Mouse (Mus musculus) hindbrain, embryonic 11.5 days (tissue): ENCODE measurements around the gene Fam184b. TPM values are rescaled to one million over a fixed set of nuclear protein-coding genes. Genes with fewer than 3 reads are reported as not detected.
A peak's percentile ranks its signal among the peaks of the same experiment; 100 is the strongest.

Experiments used
- ATAC-seq: fragments of 200-750 bp; cut with Nextera tagmentation; 2 replicates; pipeline ENCODE4 v1.8.0; 2017; ENCODE audit warnings: mild to moderate bottlenecking, moderate TSS enrichment, moderate library complexity; ENCODE audit not compliant: low FRiP score
- DNase-seq: peaks from one replicate; pipeline ENCODE4 v3.0.0-alpha.2; 2015; ENCODE audit warnings: low spot score
- H3K27ac ChIP-seq: fragments of 300-500 bp; sonication (generic); 2 replicates; pipeline ENCODE4 v1.5.1; 2014; ENCODE audit warnings: mild to moderate bottlenecking, low read depth, low read length
- H3K27me3 ChIP-seq: fragments of 300-500 bp; sonication (generic); 2 replicates; pipeline ENCODE4 v1.6.1; 2014; ENCODE audit warnings: mild to moderate bottlenecking, low read length, moderate library complexity, mixed read lengths; ENCODE audit not compliant: control insufficient read depth, insufficient read depth
- H3K36me3 ChIP-seq: fragments of 300-500 bp; sonication (generic); 2 replicates; pipeline ENCODE4 v1.6.1; 2014; ENCODE audit warnings: mild to moderate bottlenecking, low read length, moderate library complexity, mixed read lengths; ENCODE audit not compliant: control insufficient read depth, insufficient read depth
- H3K4me1 ChIP-seq: fragments of 300-500 bp; sonication (generic); replicated peaks from 2 replicates; pipeline ENCODE4 v1.6.1; 2014; ENCODE audit warnings: low read length, mixed read lengths; ENCODE audit not compliant: control insufficient read depth, insufficient read depth
- H3K4me2 ChIP-seq: fragments of 300-500 bp; sonication (generic); replicated peaks from 2 replicates; pipeline ENCODE4 v1.6.1; 2014; ENCODE audit warnings: mild to moderate bottlenecking, low read depth, low read length
- H3K4me3 ChIP-seq: fragments of 300-500 bp; sonication (generic); 2 replicates; pipeline ENCODE4 v1.5.1; 2014; ENCODE audit warnings: low read depth, low read length
- H3K9ac ChIP-seq: fragments of 300-500 bp; sonication (generic); 2 replicates; pipeline ENCODE4 v1.6.1; 2014; ENCODE audit warnings: low read depth, low read length
- H3K9me3 ChIP-seq: fragments of 300-500 bp; sonication (generic); 2 replicates; pipeline ENCODE4 v1.6.1; 2016; ENCODE audit warnings: low read length; ENCODE audit not compliant: control insufficient read depth
- WGBS: fragments of 180-500 bp; shearing (Covaris S2); extraction: QIAGEN DNeasy Blood & Tissue Kit; methylation state at CpG from one replicate; pipeline ENCODE4 v1.1.7; 2014; 5-methylcytosine and 5-hydroxymethylcytosine counted together
- polyA plus RNA-seq: library from polyadenylated mRNA; unstranded; fragments of >200 nt; fragmentation: Nextera tagmentation; extraction: Ambion mirVana; gene quantifications from 2 replicates; pipeline ENCODE4 v1.2.1, GENCODE M21; 2014

Gene Fam184b
- polyA plus RNA-seq, 1 experiment from 2014 or later: 0.91 TPM

- H3K27ac ChIP-seq: no peak overlapping the region
- 0 out of 2 replicates have a peak, but pooled peaks cover 3% of the 10 kb centered on the region for H3K36me3 ChIP-seq
- WGBS: 97% methylated on average over 4 of the region's 4 CpGs
- H3K9ac ChIP-seq: no peak overlapping the region
- H3K4me2 ChIP-seq: no peak overlapping the region
- DNase-seq (no peak), ATAC-seq (no peak)
- no peak overlapping the region for H3K4me3 ChIP-seq
- no peaks in the 10 kb centered on the region for H3K27me3 ChIP-seq
- no peaks in the 10 kb centered on the region for H3K4me1 ChIP-seq
- H3K9me3 ChIP-seq: no peaks in the 10 kb centered on the region
Observed at GRCm38 (mm10) chr5:45496479-45496878, 142.9 kb downstream of the Fam184b start.

GRCm38 (mm10) chr5:45496042-45496441, 143.4 kb downstream of the Fam184b start:
- no peak for DNase-seq
- Histone ChIP-seq H3K9ac (no peak overlapping the region), H3K36me3 (no peaks in the 10 kb centered on the region), H3K27ac (no peak overlapping the region), H3K9me3 (no peaks in the 10 kb centered on the region), H3K4me2 (no peak overlapping the region), H3K4me1 (no peaks in the 10 kb centered on the region), H3K4me3 (no peak overlapping the region), H3K27me3 (no peaks in the 10 kb centered on the region)
- no peak for ATAC-seq

- Histone ChIP-seq H3K4me1 (no peaks in the 10 kb centered on the region), H3K4me2 (no peak overlapping the region), H3K27ac (no peak overlapping the region), H3K9ac (no peak overlapping the region), H3K4me3 (no peak overlapping the region), H3K27me3 (no peaks in the 10 kb centered on the region), H3K9me3 (no peaks in the 10 kb centered on the region), H3K36me3 (no peaks in the 10 kb centered on the region)
- ATAC-seq (no peak), DNase-seq (no peak)
- WGBS: 84% methylated on average over 3 of the region's 3 CpGs
Observed at GRCm38 (mm10) chr5:45495429-45495975, 143.9 kb downstream of the Fam184b start.

- Histone ChIP-seq H3K36me3 (no peaks in the 10 kb centered on the region), H3K4me1 (no peaks in the 10 kb centered on the region), H3K27me3 (no peaks in the 10 kb centered on the region), H3K27ac (no peak overlapping the region), H3K4me2 (peak overlapping the region; percentile 70), H3K9me3 (no peaks in the 10 kb centered on the region), H3K9ac (peak overlapping the region; percentile 72), H3K4me3 (peak overlapping the region; percentile 55)
- WGBS: 68% methylated on average over 9 of the region's 9 CpGs
- DNase-seq (peak; percentile 5), ATAC-seq (0 out of 2 replicates have a peak, but pooled peaks have one; percentile 1)
Observed at GRCm38 (mm10) chr5:45494093-45494755, 145.2 kb downstream of the Fam184b start.

GRCm38 (mm10) chr5:45493191-45494092, 146.0 kb downstream of the Fam184b start, which contains the start of gene Lap3:
TSS of gene Lap3 (plus strand) at chr5:45493374.
- WGBS: under 1% methylated on average over 70 of the region's 78 CpGs

GRCm38 (mm10) chr5:45491776-45492175, 147.6 kb downstream of the Fam184b start:
- WGBS: 87% methylated on average over 4 of the region's 4 CpGs
- H3K4me1 ChIP-seq: no peaks in the 10 kb centered on the region
- no peak overlapping the region for H3K9ac ChIP-seq
- no peaks in the 10 kb centered on the region for H3K9me3 ChIP-seq
- H3K4me3 ChIP-seq: no peak overlapping the region
- no peaks in the 10 kb centered on the region for H3K27me3 ChIP-seq
- no peaks in the 10 kb centered on the region for H3K36me3 ChIP-seq
- H3K27ac ChIP-seq: no peak overlapping the region
- ATAC-seq (no peak), DNase-seq (no peak)
- H3K4me2 ChIP-seq: no peak overlapping the region

More at GRCm38 (mm10) chr5:45493191-45494092, 146.0 kb downstream of the Fam184b start, which contains the start of gene Lap3:
- Histone ChIP-seq H3K36me3 (no peaks in the 10 kb centered on the region), H3K9ac (peak within 1 kb of the TSS; percentile 72), H3K27me3 (no peaks in the 10 kb centered on the region), H3K4me1 (no peaks in the 10 kb centered on the region), H3K4me3 (peak within 1 kb of the TSS; percentile 55), H3K9me3 (no peaks in the 10 kb centered on the region), H3K4me2 (peak within 1 kb of the TSS; percentile 70), H3K27ac (no peak within 1 kb of the TSS)
- peak; percentile 97 for ATAC-seq
- peak; percentile 99 for DNase-seq

- WGBS: 88% methylated on average over 1 of the region's 1 CpGs
- Histone ChIP-seq H3K9ac (no peak overlapping the region), H3K9me3 (no peaks in the 10 kb centered on the region), H3K4me3 (no peak overlapping the region), H3K36me3 (no peaks in the 10 kb centered on the region), H3K27ac (no peak overlapping the region), H3K4me2 (no peak overlapping the region), H3K27me3 (no peaks in the 10 kb centered on the region), H3K4me1 (no peaks in the 10 kb centered on the region)
- no peak for DNase-seq
- ATAC-seq: no peak
Observed at GRCm38 (mm10) chr5:45483654-45484053, 155.8 kb downstream of the Fam184b start.

- Histone ChIP-seq H3K27me3 (no peaks in the 10 kb centered on the region), H3K4me3 (no peak overlapping the region), H3K36me3 (no peaks in the 10 kb centered on the region), H3K4me1 (no peaks in the 10 kb centered on the region), H3K4me2 (no peak overlapping the region), H3K27ac (no peak overlapping the region), H3K9ac (no peak overlapping the region), H3K9me3 (no peaks in the 10 kb centered on the region)
- ATAC-seq (no peak), DNase-seq (no peak)
- WGBS: 83% methylated on average over 3 of the region's 3 CpGs
Observed at GRCm38 (mm10) chr5:45482607-45483006, 156.8 kb downstream of the Fam184b start.
